Mouse (Mus musculus) liver, embryonic 13.5 days (tissue): ENCODE data around the gene Mlh3. TPM values are rescaled to one million over a fixed set of nuclear protein-coding genes. Genes with fewer than 3 reads are reported as not detected.

Experiments
- ATAC-seq: fragments of 200-750 bp; cut with Nextera tagmentation; 2 replicates; pipeline ENCODE4 v1.8.0; 2017; ENCODE audit warnings: low read depth, mild to moderate bottlenecking, moderate number of reproducible peaks, moderate library complexity
- DNase-seq: peaks from one replicate; pipeline ENCODE4 v3.0.0; 2022
- H3K27ac ChIP-seq: fragments of 300-500 bp; sonication (generic); 2 replicates; pipeline ENCODE4 v1.5.1; 2015; ENCODE audit warnings: moderate library complexity, mild to moderate bottlenecking, inconsistent platforms
- H3K27me3 ChIP-seq: fragments of 300-500 bp; sonication (generic); 2 replicates; pipeline ENCODE4 v1.6.1; 2015; ENCODE audit warnings: mild to moderate bottlenecking, inconsistent platforms
- H3K36me3 ChIP-seq: fragments of 300-500 bp; sonication (generic); 2 replicates; pipeline ENCODE4 v1.6.1; 2015; ENCODE audit warnings: mild to moderate bottlenecking, inconsistent platforms
- H3K4me1 ChIP-seq: fragments of 300-500 bp; sonication (generic); replicated peaks from 2 replicates; pipeline ENCODE4 v1.6.1; 2015; ENCODE audit warnings: inconsistent platforms
- H3K4me2 ChIP-seq: fragments of 300-500 bp; sonication (generic); 2 replicates; pipeline ENCODE4 v1.6.1; 2015; ENCODE audit warnings: inconsistent platforms, mild to moderate bottlenecking, moderate library complexity
- H3K4me3 ChIP-seq: fragments of 300-500 bp; sonication (generic); replicated peaks from 2 replicates; pipeline ENCODE4 v1.5.1; 2015; ENCODE audit warnings: mild to moderate bottlenecking, inconsistent platforms
- H3K9ac ChIP-seq: fragments of 300-500 bp; sonication (generic); 2 replicates; pipeline ENCODE4 v1.6.1; 2015; ENCODE audit warnings: mild to moderate bottlenecking, inconsistent platforms
- H3K9me3 ChIP-seq: fragments of 300-500 bp; sonication (generic); replicated peaks from 2 replicates; pipeline ENCODE4 v1.6.1; 2016; ENCODE audit warnings: inconsistent platforms
- WGBS: fragments of 180-500 bp; shearing (Covaris S2); methylation state at CpG from one replicate; pipeline ENCODE4 v1.1.7; 2015; ENCODE audit not compliant: insufficient replicate concordance; 5-methylcytosine and 5-hydroxymethylcytosine counted together
- polyA plus RNA-seq: library from polyadenylated mRNA; unstranded; fragments of >200 nt; fragmentation: Nextera tagmentation; extraction: Ambion mirVana; gene quantifications from 2 replicates; pipeline ENCODE4 v1.2.1, GENCODE M21; 2015

The Mlh3 gene
- polyA plus RNA-seq, 1 experiment from 2014 or later = 2.8 TPM

DNA sequence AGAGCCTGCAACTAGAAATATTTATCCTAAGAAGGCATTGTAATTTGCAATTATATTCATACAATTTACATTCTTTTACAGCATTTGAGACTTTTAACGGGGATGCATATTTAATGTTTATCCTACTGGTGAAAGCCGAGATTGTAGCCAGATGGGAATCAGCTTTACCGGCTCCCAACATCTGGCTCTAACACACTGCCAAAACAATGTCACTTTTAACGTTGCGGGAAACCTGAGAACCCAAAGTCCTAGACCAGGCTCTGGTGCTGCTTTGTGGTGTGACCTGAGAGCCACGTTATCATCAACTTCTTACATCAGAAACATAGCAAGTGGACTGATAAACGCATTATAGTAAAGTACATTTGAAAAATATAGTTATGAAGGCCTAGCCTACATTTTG lies 5.5 kb downstream of the Mlh3 start:
- no peak overlapping the region for H3K4me2 ChIP-seq
- H3K4me3 ChIP-seq = no peak overlapping the region
- H3K36me3 ChIP-seq = peaks cover 6% of the 10 kb centered on the region; the same call in 1 of the 2 replicates
- no peak for DNase-seq
- no peaks in the 10 kb centered on the region for H3K9me3 ChIP-seq
- peaks cover 2% of the 10 kb centered on the region; the same call in 1 of the 2 replicates for H3K4me1 ChIP-seq
- no peaks in the 10 kb centered on the region for H3K27me3 ChIP-seq
- ATAC-seq = no peak
- WGBS = 70% methylated on average over 7 of the region's 7 CpGs
- no peak overlapping the region for H3K9ac ChIP-seq
- no peak overlapping the region for H3K27ac ChIP-seq

DNA sequence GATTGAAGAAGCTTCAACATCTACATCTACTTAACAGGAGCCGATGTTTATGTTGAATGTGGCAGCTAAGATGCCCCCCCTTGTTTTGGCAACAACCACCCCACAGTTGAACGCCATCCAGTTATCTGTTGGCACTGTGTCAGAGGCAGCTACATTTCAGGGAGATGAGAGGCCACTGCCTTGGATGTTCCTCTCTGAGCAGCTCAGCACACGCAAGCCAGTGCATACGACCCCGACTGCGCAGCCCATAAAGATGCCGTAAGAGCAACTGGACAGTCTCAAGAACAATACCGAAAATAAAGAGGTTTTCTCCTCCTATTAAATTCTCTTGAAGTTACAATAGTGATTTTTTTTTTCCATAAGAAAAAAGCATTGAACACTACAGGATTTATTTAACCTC lies 5.9 kb downstream of the Mlh3 start:
- peaks cover 6% of the 10 kb centered on the region; the same call in 1 of the 2 replicates for H3K36me3 ChIP-seq
- ATAC-seq (no peak), DNase-seq (no peak)
- no peak overlapping the region for H3K4me3 ChIP-seq
- H3K4me2 ChIP-seq = no peak overlapping the region
- H3K27ac ChIP-seq = no peak overlapping the region
- no peaks in the 10 kb centered on the region for H3K4me1 ChIP-seq
- H3K27me3 ChIP-seq = no peaks in the 10 kb centered on the region
- no peaks in the 10 kb centered on the region for H3K9me3 ChIP-seq
- no peak overlapping the region for H3K9ac ChIP-seq
- 85% methylated on average over 8 of the region's 8 CpGs for WGBS

- ATAC-seq = no peak
- H3K4me3 ChIP-seq = no peak overlapping the region
- H3K9ac ChIP-seq = no peak overlapping the region
- 58% methylated on average over 5 of the region's 5 CpGs for WGBS
- H3K4me2 ChIP-seq = no peak overlapping the region
- H3K27ac ChIP-seq = no peak overlapping the region
- no peak for DNase-seq
- 0 out of 2 replicates have a peak, but pooled peaks cover under 1% of the 10 kb centered on the region for H3K4me1 ChIP-seq
- H3K27me3 ChIP-seq = no peaks in the 10 kb centered on the region
- no peaks in the 10 kb centered on the region for H3K9me3 ChIP-seq
- H3K36me3 ChIP-seq = no peaks in the 10 kb centered on the region
Observed at GRCm38 (mm10) chr12:85263190-85263589, 7.2 kb downstream of the Mlh3 start.

DNA sequence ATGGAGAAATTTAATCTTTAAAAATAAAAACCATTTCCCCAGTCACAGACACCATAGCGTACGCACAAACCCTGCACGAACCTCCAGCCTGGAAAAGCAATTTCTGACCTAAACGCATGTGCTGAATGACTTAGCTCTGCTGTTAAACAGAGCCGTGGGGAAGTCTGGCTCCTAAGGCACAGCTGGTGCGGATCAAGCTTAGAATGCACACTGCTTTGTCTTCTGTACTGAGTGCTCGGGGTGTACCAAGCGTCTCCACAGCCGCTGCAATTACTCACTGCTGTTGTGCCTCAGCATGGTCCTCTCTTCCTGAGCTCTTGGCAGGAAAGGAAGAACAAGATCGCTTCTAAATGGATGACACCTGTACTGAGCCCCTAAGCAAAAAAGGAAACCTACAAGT lies 7.9 kb downstream of the Mlh3 start:
- Histone ChIP-seq H3K4me1 (peaks cover 6% of the 10 kb centered on the region; the same call in 1 of the 2 replicates), H3K36me3 (no peaks in the 10 kb centered on the region), H3K27me3 (no peaks in the 10 kb centered on the region), H3K9ac (no peak overlapping the region), H3K9me3 (no peaks in the 10 kb centered on the region), H3K27ac (no peak overlapping the region), H3K4me2 (no peak overlapping the region), H3K4me3 (no peak overlapping the region)
- DNase-seq (no peak), ATAC-seq (no peak)
- 73% methylated on average over 10 of the region's 10 CpGs for WGBS

DNA sequence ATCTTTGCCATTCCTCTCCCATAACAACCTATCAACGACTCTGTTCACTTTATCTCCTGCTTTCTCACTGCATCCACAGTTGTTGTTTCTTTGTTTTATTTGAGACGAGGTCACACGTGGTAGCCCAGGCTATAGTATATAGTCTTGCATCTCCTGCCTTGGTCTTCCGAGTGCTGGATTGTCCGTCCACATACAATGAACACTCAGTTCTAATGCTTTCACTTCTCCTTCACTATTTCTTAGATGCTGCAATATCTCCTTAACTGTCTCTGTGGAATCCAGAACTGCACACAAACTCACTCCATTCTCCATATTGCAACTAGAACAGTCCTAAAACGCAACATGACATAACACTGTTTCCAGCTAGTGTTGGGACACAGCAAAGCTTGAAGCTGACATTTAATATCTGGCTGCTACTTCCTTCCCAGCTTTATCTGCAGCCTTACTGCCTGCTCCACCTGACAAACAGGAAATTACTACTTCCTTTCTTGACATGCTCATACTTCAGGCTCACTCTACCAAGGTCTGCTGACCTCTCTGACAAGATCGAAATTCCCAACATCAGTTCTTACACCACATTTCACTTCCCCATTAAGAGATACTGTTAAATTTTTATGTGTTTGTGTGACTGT lies 13.3 kb downstream of the Mlh3 start:
- Histone ChIP-seq H3K27me3 (no peaks in the 10 kb centered on the region), H3K4me3 (no peak overlapping the region), H3K4me1 (peaks cover 21% of the 10 kb centered on the region), H3K9ac (no peak overlapping the region), H3K36me3 (no peaks in the 10 kb centered on the region), H3K27ac (peak overlapping the region; percentile 59; the same call in 1 of the 2 replicates), H3K9me3 (no peaks in the 10 kb centered on the region), H3K4me2 (no peak overlapping the region)
- 20% methylated on average over 7 of the region's 7 CpGs for WGBS
- no peak for DNase-seq
- ATAC-seq = peak; percentile 47; the same call in 1 of the 2 replicates

- Histone ChIP-seq H3K36me3 (no peaks in the 10 kb centered on the region), H3K4me1 (peaks cover 21% of the 10 kb centered on the region), H3K27ac (peak overlapping the region; percentile 59), H3K27me3 (no peaks in the 10 kb centered on the region), H3K9ac (no peak overlapping the region), H3K9me3 (no peaks in the 10 kb centered on the region), H3K4me3 (no peak overlapping the region), H3K4me2 (no peak overlapping the region)
- ATAC-seq (no peak), DNase-seq (no peak)
- WGBS = 64% methylated on average over 7 of the region's 7 CpGs
Observed at GRCm38 (mm10) chr12:85256074-85256751, 14.2 kb downstream of the Mlh3 start.

DNA sequence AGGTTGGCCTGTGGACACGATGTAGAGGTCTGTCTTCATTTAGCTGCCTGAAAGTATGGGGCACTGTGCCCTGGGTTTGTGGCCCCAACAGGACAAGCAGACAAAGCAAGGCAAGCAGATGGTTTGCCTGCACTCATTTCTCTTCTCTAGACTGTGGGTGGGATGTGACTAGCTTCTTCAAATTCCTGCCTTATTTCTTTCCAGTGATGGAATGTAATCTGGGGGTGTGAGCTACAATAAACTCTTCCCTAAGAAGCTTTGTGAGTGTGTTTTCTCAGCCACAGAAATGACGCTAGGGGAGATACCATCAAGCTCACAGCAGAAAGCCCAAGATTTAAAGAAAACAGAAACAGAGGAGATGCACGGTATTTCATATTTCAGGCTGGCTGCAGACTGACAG lies 18.3 kb downstream of the Mlh3 start:
- H3K9me3 ChIP-seq = no peaks in the 10 kb centered on the region
- no peaks in the 10 kb centered on the region for H3K27me3 ChIP-seq
- H3K4me1 ChIP-seq = peaks cover 11% of the 10 kb centered on the region
- H3K4me3 ChIP-seq = no peak overlapping the region
- peaks cover 11% of the 10 kb centered on the region for H3K36me3 ChIP-seq
- H3K9ac ChIP-seq = no peak overlapping the region
- 74% methylated on average over 3 of the region's 3 CpGs for WGBS
- H3K27ac ChIP-seq = no peak overlapping the region
- no peak for DNase-seq
- no peak overlapping the region for H3K4me2 ChIP-seq
- no peak for ATAC-seq

DNA sequence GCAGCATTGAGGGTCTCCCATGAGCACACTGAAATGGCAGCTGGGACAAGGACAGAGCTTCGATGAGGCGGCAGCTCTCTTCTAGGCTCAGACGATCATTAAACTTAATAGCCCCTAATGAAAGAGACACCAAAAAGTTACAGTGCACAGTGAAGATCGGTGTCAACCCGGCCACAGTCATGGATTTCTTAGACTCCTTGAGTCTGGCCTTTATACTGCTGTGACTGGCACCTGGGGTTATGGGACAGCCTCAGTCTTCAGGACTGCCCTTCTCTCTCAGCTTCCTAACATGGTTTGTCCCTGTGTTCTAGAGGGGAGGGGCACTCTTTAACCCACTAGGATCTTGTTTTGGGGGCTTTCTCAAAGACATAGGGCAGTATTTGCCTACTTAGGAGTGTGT lies 32.8 kb downstream of the Mlh3 start:
- H3K36me3 ChIP-seq = no peaks in the 10 kb centered on the region
- H3K4me1 ChIP-seq = peaks cover 3% of the 10 kb centered on the region; the same call in 1 of the 2 replicates
- H3K9me3 ChIP-seq = no peaks in the 10 kb centered on the region
- H3K9ac ChIP-seq = no peak overlapping the region
- DNase-seq = no peak
- H3K4me3 ChIP-seq = no peak overlapping the region
- H3K27ac ChIP-seq = no peak overlapping the region
- H3K4me2 ChIP-seq = no peak overlapping the region
- no peaks in the 10 kb centered on the region for H3K27me3 ChIP-seq
- no peak for ATAC-seq
- 82% methylated on average over 5 of the region's 5 CpGs for WGBS

GRCm38 (mm10) chr12:85233376-85234358 lies 36.7 kb downstream of the Mlh3 start:
- Histone ChIP-seq H3K27me3 (no peaks in the 10 kb centered on the region), H3K4me3 (no peak overlapping the region), H3K4me2 (no peak overlapping the region), H3K4me1 (no peaks in the 10 kb centered on the region), H3K9me3 (no peaks in the 10 kb centered on the region), H3K36me3 (no peaks in the 10 kb centered on the region), H3K27ac (no peak overlapping the region), H3K9ac (no peak overlapping the region)
- WGBS = 79% methylated on average over 21 of the region's 21 CpGs
- ATAC-seq = no peak
- DNase-seq = no peak

GRCm38 (mm10) chr12:85227876-85228599 lies 42.4 kb downstream of the Mlh3 start:
- peak overlapping the region; percentile 15; the same call in 1 of the 2 replicates for H3K27ac ChIP-seq
- no peaks in the 10 kb centered on the region for H3K27me3 ChIP-seq
- DNase-seq = no peak
- H3K36me3 ChIP-seq = peaks cover 40% of the 10 kb centered on the region
- ATAC-seq = no peak
- H3K4me1 ChIP-seq = no peaks in the 10 kb centered on the region
- no peak overlapping the region for H3K9ac ChIP-seq
- no peak overlapping the region for H3K4me3 ChIP-seq
- H3K9me3 ChIP-seq = no peaks in the 10 kb centered on the region
- 54% methylated on average over 15 of the region's 15 CpGs for WGBS
- no peak overlapping the region for H3K4me2 ChIP-seq
